Mouse (Mus musculus): ENCODE data around the gene Gm20388.

Gene Gm20388

DNA sequence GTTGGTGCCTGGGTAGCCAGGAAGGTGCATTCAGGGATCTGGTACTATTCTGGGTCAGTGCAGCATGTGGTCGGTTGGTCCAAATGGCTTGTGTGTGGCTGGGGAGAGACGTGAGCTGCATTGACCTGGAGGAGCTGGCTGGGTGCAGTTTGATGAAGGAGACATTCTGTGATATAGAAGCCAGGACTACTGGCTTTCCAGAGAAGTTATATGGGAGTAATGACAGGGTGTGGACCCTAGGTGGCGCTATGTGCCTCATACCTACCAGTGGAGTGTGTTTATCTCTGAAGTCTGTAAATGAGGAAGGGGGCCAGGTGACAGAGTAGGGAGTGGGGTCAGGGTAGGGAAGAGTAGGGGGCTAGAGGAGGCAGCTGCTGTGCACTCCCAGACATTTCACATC is 1839.9 kb downstream of the Gm20388 start:
- no peak for DNase-seq

DNA sequence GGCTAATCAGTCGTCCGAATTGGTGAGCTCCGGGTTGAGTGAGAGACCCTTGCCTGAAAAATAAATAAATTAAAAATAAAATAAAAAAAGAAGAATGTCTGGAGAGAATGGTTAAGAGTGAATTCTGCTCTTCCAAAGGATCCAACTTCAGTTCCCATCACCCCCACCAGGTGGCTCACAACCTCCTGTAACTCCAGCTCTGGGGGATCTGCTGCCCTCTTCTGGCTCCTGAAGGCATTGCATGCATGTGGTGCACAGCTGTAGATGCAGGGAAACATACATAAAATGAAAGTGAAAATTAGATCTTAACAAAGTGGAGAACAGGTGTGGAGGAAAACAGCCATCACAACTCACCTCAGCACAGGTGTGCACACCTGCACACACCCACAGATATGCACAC is 1840.8 kb downstream of the Gm20388 start:
- DNase-seq = peak; percentile 11 to 22

DNA sequence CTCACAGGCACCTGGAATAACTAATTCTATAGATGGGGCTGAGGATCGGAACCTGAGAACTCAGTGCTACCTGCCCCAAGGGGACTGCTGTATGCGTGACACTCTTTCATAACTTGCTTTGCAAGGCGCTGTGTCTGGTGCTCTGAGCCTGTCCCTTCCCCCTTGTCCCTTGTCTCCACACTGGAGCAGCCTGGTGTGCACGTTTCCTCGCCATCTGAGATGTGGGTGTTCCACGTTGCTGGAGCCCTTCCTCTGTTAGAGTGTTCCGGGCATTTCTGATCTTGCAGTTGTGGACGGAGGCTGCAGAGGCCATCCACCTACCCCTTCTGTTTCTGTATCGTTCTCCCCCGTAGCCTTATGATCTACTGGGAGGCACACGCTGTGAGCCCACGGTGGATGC is 1847.8 kb downstream of the Gm20388 start:
- no peak for DNase-seq

DNA sequence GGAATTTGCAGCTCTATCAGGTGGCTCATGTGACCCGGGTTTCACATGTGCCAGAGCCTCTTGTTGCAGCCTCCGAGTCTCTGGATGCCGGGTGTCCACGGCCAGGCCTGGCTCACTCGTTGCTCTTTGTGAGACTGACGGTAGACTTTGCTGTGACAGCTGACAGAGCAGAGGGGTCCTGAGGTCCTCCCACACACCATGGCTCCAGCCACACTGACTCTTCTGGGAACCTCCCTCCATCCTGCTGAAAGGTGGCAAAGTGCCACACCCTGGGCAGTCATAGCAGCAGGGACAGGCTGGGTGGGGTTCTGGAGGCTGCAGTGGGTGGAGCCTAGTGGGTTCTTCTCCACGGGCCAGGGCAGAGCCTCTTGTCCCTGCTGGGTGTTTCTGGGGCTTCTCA is 1849.8 kb downstream of the Gm20388 start:
- DNase-seq = no peak

DNA sequence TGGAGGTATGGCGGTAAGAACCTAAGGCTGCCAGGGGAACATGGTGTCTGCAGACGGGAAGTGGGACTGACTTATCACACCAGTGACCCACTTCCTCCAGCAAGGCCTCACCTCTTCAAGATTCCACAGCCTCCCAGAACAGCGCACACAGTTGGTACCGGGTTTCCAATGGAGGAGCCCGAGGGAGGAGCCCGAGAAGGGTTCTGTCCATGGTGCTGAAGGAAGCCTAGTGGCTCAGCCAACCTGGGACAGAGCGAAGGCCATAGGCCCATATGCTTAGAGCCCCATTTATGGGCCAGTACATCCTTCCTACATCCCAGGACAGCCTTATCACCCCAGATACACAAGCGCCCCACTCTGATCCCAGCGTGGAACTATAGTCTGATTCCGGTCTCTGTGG is 1850.8 kb downstream of the Gm20388 start:
- no peak for DNase-seq

DNA sequence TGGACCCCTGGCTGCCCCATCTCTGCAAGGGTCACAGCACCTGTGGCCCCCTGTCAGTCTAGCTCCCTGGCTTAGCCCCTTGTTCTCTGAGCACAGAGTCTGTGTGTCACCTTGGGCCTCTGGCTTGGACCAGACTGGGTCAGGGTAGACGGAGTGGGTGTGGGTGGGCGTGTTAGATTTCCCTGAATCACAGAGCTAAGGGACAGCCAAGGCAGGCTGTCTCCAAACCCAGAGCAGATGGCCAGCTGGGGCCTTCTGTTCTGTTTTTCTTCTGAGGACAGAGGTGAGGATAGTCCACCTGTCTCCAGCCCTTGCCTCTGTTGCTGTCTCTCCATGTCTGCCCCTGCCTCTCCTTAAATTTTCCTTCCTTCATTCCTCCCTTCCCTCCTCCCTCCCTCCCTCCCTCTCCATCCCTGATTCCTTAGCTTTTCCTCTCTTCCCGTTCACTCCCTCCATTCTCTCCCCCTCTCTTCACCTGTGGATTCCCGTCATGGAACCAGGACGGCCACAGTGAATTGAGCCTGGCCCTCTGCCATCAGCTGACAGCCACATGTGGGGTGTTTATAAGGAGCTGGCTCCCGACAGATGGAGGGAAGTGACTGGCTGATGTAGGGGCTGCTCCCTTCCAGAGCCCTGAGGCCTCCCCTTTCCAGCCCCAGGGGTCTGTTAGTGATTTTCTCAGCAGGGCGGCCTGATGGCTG is 1852.5 kb downstream of the Gm20388 start:
- DNase-seq = no peak

DNA sequence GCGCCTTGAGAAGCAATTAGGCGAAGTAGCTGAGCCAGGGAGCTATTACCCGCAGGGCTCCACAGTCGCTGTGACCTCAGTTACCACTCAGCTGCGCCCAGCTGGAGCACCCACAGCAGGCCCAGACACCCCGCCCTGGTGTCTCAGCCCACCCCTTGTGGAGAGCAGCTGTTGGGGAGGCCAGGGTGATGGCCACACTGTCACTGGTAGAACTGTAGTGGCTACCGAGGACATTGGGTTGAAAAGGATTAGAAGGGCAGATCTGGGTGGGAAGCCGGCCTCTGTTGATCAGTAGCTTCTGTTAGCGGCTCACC is 1853.0 kb downstream of the Gm20388 start:
- no peak for DNase-seq

DNA sequence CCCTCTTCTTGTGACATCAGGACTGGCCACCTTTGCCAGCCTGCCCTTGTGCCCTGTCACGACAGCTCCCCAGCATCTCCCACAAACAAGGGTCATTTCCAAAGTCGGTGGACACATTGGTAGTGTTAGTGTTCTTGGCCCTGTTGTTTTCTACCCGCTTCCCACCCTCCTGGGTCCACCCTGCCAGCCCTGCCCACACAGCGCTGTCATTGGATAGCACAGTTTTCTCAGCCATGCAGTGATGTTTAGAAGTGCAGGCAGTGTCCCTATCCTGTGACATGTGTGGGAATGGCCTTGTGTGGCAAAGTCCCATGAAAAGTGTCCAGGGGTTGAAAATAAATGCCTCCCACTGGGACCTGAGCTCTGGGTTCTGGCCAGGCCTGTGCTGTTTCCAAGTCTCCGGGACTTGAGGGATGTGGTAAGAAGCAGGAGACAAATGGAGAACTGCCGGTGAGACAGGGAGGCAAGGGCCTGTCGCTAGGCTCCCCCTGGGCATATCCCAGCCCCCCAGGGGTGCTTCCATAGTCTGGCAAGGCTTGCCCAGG is 1855.0 kb downstream of the Gm20388 start:
- DNase-seq = no peak

DNA sequence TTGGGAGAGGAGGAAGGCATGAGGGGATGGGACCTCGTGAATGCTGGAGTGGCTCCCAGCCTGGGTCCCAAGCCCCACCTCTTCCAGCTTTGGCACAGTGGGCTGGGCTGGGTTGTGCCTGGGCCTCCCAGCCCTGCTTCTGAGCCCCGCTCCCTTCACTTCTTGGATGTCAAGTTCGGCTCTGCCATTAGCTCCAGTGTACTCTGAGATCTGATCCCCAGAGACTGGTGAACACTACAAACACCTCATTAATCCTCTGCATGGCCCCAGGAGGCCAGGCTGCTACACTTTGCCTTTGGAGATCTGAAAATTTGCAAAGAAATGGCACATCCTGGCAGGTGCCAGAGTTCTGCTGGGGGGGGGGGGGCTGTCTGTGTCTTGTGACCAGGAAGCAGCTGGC is 1858.5 kb downstream of the Gm20388 start:
- no peak for DNase-seq

DNA sequence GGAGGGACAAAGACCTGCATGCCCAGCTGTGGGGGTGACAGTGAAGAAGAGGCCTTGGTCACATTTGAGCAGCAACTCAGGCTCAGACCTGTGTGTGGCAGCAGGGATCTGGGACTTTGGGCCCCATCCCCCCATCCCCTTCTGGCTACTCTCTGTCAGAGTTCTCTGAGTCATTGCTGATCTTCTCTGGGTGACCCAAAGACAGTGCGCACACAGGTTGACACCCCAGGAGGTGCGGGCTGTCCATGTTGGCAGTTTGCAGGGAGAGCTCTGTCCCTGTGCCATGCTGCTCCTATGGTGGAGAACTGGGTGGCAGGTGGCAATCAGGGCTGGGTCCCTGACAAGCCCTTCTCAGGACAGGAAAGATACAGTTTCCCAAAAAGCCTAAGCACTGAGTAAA is 1859.0 kb downstream of the Gm20388 start:
- no peak for DNase-seq

DNA sequence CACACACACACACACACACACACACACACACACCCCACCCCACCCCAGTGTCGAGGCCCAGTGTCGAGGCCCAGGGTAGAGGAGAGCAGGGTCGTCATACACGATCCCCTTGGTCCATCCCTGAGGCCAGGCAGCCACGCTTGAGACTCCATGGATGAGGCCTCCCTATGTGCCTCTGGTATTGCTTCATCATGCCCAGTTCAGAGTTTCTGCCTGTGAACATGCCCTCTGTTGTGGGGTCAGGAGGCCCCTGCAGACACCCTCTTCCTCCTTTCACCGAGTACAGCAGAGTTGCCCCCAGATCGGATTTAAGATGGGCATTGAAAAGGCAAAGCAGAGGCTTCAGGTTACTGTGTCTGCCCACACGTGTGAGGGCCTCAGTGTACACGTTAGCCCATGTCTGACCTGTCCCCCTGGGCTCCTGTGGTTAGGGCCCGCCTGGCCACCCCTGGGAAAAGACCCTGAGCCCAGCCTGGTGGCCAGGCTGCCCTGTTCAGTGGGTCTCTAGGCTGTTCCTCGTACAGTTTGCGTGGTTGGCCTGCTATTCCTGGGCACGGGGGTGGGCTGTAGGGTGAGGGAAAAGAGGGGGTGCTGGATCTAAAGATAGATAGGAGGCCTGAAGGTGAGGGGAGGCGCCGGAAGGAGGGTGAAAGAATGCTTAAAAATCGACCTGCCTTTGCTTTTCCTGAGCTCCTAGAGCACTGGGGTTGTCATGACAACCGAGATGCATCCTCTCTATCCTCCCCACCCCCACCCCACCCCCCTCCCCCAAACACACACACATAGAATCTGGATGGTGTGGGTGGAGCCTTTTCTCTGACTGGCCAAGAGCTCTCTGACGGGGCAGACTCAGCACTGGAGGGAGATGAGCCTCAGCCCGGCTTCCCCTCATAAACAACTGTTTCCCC is 1860.5 kb downstream of the Gm20388 start:
- DNase-seq = no peak

DNA sequence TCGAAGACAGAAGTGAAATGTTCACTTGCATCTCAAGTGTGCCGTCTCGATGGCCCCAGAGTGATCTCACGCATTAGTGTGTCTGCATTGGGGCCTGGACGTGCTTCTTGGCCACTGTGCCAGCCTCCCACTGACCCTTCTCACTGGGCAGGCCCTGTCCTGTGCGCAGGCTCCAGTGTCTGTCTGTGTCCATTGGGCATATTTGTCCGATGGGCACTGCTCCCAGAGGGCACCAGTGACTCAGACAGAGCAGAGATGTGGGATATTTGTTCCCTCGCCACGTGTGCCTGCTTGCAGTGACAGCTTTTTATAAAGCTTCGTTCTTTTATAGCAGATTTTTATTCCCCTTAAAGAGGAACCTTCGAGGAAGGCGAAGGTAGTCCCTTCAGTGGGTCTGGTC is 1863.2 kb downstream of the Gm20388 start:
- no peak for DNase-seq

DNA sequence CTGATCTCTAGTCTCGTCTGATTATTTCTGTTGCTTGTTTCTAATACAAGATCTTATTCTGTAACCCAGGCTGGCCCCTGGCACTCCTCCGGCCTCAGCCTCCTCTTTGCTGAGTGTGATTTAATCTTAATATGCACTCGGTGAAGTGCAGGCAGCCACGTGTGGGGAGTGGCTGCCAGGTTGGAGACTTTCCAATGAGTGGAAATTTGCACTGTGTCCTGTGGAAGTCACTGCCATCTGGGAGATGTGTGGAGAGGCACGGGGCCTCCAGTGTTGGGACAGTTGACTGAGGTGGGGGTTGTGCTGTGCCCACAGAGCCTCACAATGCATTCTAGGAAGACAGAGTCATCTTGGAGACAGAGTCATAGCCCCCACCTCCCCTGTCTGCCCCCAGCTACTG is 1871.9 kb downstream of the Gm20388 start:
- DNase-seq = no peak

DNA sequence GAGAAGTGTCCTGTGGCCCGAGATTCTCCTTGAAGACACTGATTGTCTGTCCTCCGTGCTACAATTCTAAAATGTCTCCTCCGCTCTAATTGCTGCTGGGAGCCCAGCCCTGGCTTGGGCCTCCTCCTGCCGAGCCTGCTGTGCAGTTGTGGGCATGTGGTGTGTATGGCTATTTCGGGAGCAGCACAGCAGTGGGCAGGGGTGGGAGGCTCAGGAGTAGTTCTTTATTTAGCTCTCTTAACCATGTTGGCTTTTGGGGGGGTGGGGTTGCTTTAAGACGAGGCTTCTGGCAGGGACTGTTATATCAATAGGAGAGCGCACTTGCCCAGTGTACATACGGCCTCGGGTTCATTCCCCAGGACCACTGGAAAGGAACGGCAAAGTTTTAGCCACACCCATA is 1875.9 kb downstream of the Gm20388 start:
- DNase-seq = no peak

DNA sequence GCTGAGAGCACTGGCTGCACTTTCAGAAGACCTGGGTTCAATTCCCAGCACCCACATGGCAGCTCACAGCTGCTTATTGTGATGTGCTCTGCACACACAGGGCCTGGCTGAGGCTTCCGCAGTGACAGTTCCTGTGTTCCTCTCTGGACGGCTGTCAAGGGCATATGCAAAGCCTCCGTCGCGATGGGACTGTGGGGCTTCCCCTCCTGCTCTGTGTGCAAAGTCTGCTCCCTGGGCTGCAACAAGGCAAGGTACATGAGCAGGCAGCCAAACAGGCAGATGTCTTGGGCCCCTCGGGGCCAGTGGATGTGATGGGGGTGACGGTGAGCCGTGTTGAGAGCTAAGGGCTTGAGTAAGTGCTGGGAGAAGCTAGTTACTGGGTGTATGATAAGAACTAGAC is 1878.1 kb downstream of the Gm20388 start:
- DNase-seq = no peak

DNA sequence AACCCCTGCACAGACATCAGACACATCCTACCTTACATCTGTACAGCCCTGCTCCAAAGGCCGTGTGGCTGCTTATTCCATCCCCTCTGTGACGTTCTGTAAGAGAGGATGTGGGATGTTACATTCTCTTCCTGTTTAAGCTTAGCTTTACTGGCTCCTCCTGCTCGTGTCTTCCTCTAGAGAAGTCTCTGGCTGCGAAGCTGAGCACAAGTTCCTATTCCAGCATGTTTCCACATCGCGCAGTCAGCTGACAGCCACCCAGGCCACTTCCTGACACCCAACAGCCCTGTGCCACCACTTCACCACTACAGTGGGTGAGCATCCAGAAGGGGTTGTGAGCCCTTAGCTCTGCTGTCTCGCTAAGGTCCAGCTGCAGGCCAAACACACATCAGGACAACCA is 1881.5 kb downstream of the Gm20388 start:
- DNase-seq = no peak

DNA sequence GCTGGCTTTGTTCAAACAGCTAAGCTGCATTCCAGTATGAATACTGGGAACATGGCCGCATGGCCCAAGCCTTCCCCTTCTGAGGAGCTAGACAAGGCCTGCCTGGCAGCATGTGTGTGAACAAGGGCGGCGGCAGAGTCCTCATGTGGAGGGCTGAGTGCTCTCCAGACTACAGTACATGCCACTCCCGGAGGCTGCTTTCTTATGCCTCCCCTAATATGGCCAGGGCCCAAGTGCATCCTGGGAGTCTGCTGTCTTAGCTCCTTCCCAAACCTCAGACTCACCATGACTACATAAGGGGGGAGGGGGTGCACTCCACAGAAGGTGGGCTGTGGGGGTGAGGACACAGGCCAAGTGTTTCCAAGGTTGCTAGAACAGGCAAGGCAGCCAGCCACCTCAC is 1882.0 kb downstream of the Gm20388 start:
- DNase-seq = no peak

DNA sequence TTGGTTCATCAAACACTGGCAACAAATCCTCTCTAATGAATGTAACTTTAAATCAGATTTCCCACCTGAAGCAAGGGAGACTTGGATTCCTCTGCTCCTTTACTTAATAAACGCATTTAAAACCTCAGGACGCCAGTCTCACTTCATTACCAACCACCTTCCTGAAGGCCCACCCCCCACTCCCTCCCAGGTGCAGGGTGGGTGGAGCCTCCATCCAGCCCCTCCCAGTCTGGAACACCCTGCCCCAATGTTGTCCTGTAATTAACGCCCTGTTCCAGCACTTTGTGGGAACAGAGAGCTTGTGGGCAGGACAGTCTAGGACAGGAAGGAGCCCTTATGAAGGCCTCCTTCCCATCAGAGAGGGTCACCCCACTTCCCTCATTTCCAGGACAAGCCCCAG is 1883.5 kb downstream of the Gm20388 start:
- no peak for DNase-seq

DNA sequence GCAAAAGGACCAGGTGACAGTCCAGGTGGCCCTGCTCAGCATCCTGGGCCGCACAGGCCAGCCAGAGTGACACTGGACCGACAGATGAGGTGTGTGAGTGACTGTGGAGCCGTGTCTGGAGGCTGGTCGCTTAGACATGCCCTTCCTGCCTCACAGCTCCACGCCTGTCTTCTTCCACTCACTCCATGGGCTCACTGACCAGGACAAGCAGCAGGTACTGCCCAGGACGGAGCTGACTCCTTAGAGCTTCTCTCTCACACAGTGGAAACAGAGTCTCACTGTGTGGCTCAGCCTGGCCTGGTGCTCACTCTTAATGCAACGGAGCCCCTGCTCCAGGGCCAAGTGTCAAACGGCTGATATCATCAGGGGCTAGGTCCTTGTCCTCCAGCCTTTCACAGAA is 1884.8 kb downstream of the Gm20388 start:
- DNase-seq = no peak

DNA sequence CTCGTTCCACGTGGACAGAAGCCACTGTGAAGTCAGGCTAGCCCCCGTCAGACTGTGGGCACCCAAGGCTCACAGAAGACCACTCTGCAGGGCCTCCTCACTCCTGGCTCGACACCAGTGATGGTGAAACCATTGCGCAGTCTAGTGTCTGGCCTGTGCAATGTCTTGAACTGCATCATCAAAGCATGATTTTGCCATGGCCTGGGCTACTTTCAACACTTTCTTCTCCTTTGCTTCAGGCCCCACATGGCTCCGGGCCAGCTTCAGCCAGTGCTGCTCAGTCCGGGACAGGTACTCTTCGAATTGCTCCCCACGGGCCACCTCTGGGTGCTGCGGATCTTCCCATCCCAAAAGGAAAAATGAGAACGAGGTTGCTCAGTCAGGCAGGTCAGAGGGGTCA is 1885.8 kb downstream of the Gm20388 start:
- no peak for DNase-seq

DNA sequence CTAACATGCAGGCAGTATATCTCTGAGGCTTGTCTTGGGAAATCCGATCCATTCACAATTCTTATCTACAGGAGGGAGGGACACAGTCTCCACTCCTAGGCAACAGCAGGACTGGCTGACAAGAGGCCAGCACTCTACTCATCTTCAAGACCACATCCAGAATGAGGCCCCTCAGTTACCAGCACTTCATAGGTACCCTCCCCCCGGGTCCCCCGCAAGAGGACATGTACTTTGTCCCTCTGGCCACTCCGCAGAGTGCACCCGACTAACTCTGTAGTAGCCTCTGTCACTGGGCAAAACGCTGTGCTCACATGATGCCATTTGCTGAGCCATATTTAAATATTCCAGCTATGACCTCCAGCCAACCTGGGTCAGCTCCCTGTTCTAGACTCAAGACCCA is 1887.8 kb downstream of the Gm20388 start:
- DNase-seq = no peak

DNA sequence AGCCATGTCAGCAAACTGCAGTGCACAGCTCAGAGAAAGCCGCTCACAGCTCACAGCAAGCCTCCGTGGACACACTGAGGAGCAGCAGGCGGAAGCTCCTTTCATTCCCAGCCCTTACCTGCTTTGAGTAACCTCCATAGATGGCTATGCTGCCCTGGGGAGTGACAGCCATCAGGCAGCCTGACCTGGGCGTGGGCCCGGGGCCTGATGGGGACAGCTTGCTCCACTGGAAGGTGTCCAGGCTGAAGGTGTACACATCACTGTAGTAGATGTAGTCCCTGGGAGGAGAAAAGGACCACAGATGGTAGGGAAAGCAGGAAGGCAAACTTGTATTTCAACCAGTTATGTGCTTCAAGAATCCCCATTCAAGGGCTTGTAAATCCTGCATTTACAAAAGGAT is 1894.2 kb downstream of the Gm20388 start:
- no peak for DNase-seq

DNA sequence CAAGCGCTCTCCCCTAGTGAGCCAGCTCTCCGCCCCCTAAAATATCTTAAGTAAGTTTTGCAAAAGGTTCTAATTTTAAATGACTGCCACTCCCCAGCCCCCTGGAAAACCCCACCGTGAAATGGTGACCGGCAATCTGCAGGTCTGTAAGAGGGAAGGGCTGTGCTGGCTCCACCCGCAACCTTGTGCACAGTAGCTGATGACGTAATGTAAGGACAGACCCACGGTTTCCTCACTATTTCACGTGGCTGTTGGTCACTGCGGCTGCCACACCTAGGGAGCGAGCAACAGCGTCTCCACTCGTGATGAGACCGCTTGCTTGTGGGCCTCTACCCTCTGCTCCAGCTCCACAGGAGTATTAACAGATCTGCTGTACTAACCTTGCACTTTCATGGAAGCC is 1895.5 kb downstream of the Gm20388 start:
- DNase-seq = no peak

DNA sequence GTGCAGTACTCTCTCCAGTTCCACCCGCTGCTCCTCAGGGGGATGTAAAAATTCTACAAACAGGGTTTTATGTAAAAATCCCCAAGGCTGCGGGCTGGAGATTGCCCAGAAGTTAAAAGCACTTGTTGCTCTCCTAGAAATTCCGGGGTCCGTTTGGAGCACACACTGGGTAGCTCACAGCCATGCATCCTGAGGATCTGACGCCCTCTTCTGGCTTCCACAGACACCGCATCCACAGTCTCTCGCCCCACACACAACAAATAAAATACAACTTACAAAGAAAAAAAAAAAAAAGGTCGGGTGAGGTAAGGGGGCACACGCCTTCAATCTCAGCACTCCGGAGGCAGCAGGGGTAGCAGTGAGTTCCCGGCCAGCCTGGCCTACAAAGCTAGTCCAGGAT is 1897.4 kb downstream of the Gm20388 start:
- no peak for DNase-seq
